Mouse (Mus musculus) kidney, embryonic 14.5 days (tissue): ENCODE measurements at regions not wholly inside any gene's neighbourhood (a gene's known extent, or its start where the extent isn't known, plus 50 kb on each side); places are given as distances from the start of the nearest gene placed in this dataset.

Experiments
- ATAC-seq: fragments of 200-750 bp; cut with Nextera tagmentation; 2 replicates; pipeline ENCODE4 v1.8.0; 2017; ENCODE audit warnings: moderate number of reproducible peaks, mild to moderate bottlenecking, moderate TSS enrichment, moderate library complexity; ENCODE audit not compliant: low FRiP score, low TSS enrichment
- H3K27ac ChIP-seq: fragments of 300-500 bp; sonication (generic); 2 replicates; pipeline ENCODE4 v1.5.1; 2014; ENCODE audit warnings: low read depth, mild to moderate bottlenecking, low read length, moderate library complexity, mixed read lengths
- H3K27me3 ChIP-seq: fragments of 300-500 bp; sonication (generic); 2 replicates; pipeline ENCODE4 v1.6.1; 2014; ENCODE audit warnings: mild to moderate bottlenecking, low read length; ENCODE audit not compliant: control insufficient read depth, insufficient read depth
- H3K36me3 ChIP-seq: fragments of 300-500 bp; sonication (generic); 2 replicates; pipeline ENCODE4 v1.6.1; 2014; ENCODE audit warnings: low read length, mixed read lengths; ENCODE audit not compliant: control insufficient read depth, insufficient read depth
- H3K4me1 ChIP-seq: fragments of 300-500 bp; sonication (generic); 2 replicates; pipeline ENCODE4 v1.6.1; 2014; ENCODE audit warnings: low read length, mixed read lengths; ENCODE audit not compliant: control insufficient read depth, insufficient read depth
- H3K4me2 ChIP-seq: fragments of 300-500 bp; sonication (generic); replicated peaks from 2 replicates; pipeline ENCODE4 v1.6.1; 2014; ENCODE audit warnings: low read depth, mild to moderate bottlenecking, low read length
- H3K4me3 ChIP-seq: fragments of 300-500 bp; sonication (generic); 2 replicates; pipeline ENCODE4 v1.5.1; 2014; ENCODE audit warnings: mild to moderate bottlenecking, low read length
- H3K9ac ChIP-seq: fragments of 300-500 bp; sonication (generic); 2 replicates; pipeline ENCODE4 v1.6.1; 2014; ENCODE audit warnings: low read depth, mild to moderate bottlenecking, low read length, moderate library complexity
- H3K9me3 ChIP-seq: fragments of 300-500 bp; sonication (generic); 2 replicates; pipeline ENCODE4 v1.6.1; 2016; ENCODE audit warnings: low read length; ENCODE audit not compliant: control insufficient read depth
- WGBS: fragments of 180-500 bp; shearing (Covaris S2); extraction: QIAGEN DNeasy Blood & Tissue Kit; methylation state at CpG from one replicate; pipeline ENCODE4 v1.1.7; 2014; 5-methylcytosine and 5-hydroxymethylcytosine counted together

GRCm38 (mm10) chr1:119255386-119256096, 166.5 kb downstream of the Inhbb start:
- no peak for ATAC-seq
- Histone ChIP-seq H3K27me3 (no peaks in the 10 kb centered on the region; the same call in 1 of the 2 replicates), H3K9me3 (no peaks in the 10 kb centered on the region), H3K4me1 (no peaks in the 10 kb centered on the region), H3K27ac (no peak overlapping the region), H3K36me3 (no peaks in the 10 kb centered on the region), H3K4me2 (no peak overlapping the region), H3K9ac (no peak overlapping the region), H3K4me3 (no peak overlapping the region)
- 75% methylated on average over 20 of the region's 20 CpGs for WGBS

- Histone ChIP-seq H3K4me2 (no peak overlapping the region), H3K9ac (no peak overlapping the region), H3K9me3 (no peaks in the 10 kb centered on the region), H3K4me3 (no peak overlapping the region), H3K27me3 (no peaks in the 10 kb centered on the region; the same call in 1 of the 2 replicates), H3K4me1 (no peaks in the 10 kb centered on the region), H3K36me3 (no peaks in the 10 kb centered on the region), H3K27ac (no peak overlapping the region)
- ATAC-seq = no peak
- WGBS = 87% methylated on average over 5 of the region's 5 CpGs
Observed at GRCm38 (mm10) chr1:119254928-119255327, 167.1 kb downstream of the Inhbb start.

GRCm38 (mm10) chr1:119253371-119253851, 168.6 kb downstream of the Inhbb start:
- Histone ChIP-seq H3K27me3 (no peaks in the 10 kb centered on the region; the same call in 1 of the 2 replicates), H3K4me1 (no peaks in the 10 kb centered on the region), H3K27ac (no peak overlapping the region), H3K4me2 (no peak overlapping the region), H3K4me3 (no peak overlapping the region), H3K36me3 (no peaks in the 10 kb centered on the region), H3K9ac (no peak overlapping the region), H3K9me3 (no peaks in the 10 kb centered on the region)
- peak; percentile 55; the same call in 1 of the 2 replicates for ATAC-seq
- WGBS = 54% methylated on average over 7 of the region's 7 CpGs

DNA sequence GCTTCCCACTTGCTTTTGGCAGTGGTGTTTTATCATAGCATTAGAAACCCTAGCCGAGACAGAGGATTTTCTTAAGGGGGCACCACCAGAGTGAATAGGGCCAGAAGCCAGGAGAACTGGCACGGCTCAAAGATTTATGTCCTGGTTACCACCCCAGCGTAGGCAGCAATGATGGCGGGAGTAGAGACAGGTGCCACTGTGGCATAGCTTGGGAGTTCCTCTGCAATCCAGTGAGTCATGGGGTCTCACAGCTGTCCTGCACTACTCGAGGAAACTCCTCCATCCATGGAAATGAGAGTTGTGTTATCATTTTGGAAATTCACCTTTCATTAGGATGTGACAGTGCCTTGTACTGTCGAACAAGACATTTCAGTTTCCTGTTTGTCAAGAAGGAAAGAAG, 169.6 kb downstream of the Inhbb start:
- H3K36me3 ChIP-seq = no peaks in the 10 kb centered on the region
- no peaks in the 10 kb centered on the region; the same call in 1 of the 2 replicates for H3K27me3 ChIP-seq
- no peak for ATAC-seq
- WGBS = 84% methylated on average over 6 of the region's 6 CpGs
- H3K27ac ChIP-seq = no peak overlapping the region
- no peak overlapping the region for H3K4me3 ChIP-seq
- no peaks in the 10 kb centered on the region for H3K9me3 ChIP-seq
- H3K4me1 ChIP-seq = no peaks in the 10 kb centered on the region
- H3K9ac ChIP-seq = no peak overlapping the region
- H3K4me2 ChIP-seq = no peak overlapping the region

- no peaks in the 10 kb centered on the region for H3K4me1 ChIP-seq
- 53% methylated on average over 5 of the region's 5 CpGs for WGBS
- no peaks in the 10 kb centered on the region for H3K36me3 ChIP-seq
Observed at GRCm38 (mm10) chr1:119251741-119252140, 170.3 kb downstream of the Inhbb start.

DNA sequence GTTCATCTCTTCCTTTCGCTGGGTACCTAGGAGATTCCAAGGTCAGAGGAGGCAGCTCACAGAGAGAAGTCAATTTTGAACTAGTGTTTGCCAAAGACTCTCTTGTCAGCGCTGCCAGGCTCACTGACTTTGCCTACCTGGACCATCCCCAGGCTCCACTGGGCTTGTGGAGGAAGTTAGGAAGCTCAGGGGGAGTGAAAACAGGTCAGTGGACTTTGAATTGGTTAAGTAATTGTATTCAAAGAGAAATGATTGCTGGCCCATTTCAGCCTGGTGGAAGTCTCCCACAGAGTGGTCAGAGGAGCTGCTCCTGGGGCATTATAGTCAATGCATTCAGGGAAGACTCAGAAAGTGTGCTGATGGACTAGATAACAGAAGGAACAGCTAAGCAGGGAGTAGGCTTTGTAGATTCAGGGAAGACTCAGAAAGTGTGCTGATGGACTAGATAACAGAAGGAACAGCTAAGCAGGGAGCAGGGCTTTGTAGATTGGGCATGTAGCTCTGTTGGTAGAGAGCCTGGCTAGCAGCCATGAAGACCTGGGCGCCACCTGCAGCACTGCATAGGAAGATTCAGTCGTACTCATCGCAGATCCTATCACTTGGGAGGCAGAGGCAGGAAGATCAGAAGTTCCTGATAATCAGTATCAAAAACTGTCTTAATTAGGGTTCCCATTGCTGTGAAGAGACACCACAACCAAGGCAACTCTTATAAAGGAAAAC, 173.1 kb downstream of the Inhbb start:
- H3K4me3 ChIP-seq = no peak overlapping the region
- no peaks in the 10 kb centered on the region for H3K27me3 ChIP-seq
- H3K36me3 ChIP-seq = no peaks in the 10 kb centered on the region
- no peak for ATAC-seq
- no peak overlapping the region for H3K9ac ChIP-seq
- 88% methylated on average over 5 of the region's 5 CpGs for WGBS
- no peaks in the 10 kb centered on the region for H3K9me3 ChIP-seq
- H3K27ac ChIP-seq = no peak overlapping the region
- no peaks in the 10 kb centered on the region for H3K4me1 ChIP-seq
- H3K4me2 ChIP-seq = no peak overlapping the region

More at GRCm38 (mm10) chr1:119251741-119252140, 170.3 kb downstream of the Inhbb start:
- Histone ChIP-seq H3K4me3 (no peak overlapping the region), H3K27me3 (no peaks in the 10 kb centered on the region; the same call in 1 of the 2 replicates), H3K9ac (no peak overlapping the region), H3K9me3 (no peaks in the 10 kb centered on the region), H3K27ac (no peak overlapping the region), H3K4me2 (no peak overlapping the region)
- ATAC-seq = no peak

GRCm38 (mm10) chr1:119247117-119247516, 174.9 kb downstream of the Inhbb start:
- Histone ChIP-seq H3K27me3 (no peaks in the 10 kb centered on the region), H3K36me3 (no peaks in the 10 kb centered on the region), H3K27ac (no peak overlapping the region), H3K9me3 (no peaks in the 10 kb centered on the region), H3K9ac (no peak overlapping the region), H3K4me3 (no peak overlapping the region), H3K4me1 (no peaks in the 10 kb centered on the region), H3K4me2 (no peak overlapping the region)
- 83% methylated on average over 3 of the region's 3 CpGs for WGBS
- no peak for ATAC-seq

DNA sequence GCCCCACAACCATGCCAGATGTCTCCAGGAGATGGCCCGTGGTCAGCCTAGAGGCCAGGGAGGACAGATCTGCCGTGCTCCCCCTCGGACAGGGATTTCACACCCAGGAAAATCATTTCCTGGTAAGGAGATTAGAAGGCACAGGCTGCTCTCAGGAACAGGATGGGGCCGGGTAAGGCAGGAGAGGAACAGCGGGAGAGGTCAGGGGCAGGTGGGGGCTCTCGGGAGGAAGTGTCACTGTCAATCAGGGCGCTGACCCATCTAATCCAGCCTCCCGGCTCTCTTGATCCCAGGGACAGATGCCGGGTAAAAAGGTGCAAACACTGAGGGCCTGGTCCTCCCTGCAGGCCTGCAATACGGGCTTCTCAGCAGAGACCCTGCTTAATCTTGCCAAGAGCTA, 183.6 kb downstream of the Inhbb start:
- ATAC-seq = peak; percentile 55; the same call in 1 of the 2 replicates
- Histone ChIP-seq H3K9ac (no peak overlapping the region), H3K4me1 (no peaks in the 10 kb centered on the region), H3K27me3 (no peaks in the 10 kb centered on the region), H3K9me3 (no peaks in the 10 kb centered on the region), H3K4me2 (no peak overlapping the region), H3K36me3 (no peaks in the 10 kb centered on the region), H3K4me3 (no peak overlapping the region), H3K27ac (no peak overlapping the region)
- WGBS = 36% methylated on average over 10 of the region's 10 CpGs

- 31% methylated on average over 3 of the region's 3 CpGs for WGBS
- H3K9me3 ChIP-seq = no peaks in the 10 kb centered on the region
- ATAC-seq = no peak
- H3K4me2 ChIP-seq = no peak overlapping the region
- no peaks in the 10 kb centered on the region for H3K4me1 ChIP-seq
- no peak overlapping the region for H3K9ac ChIP-seq
- H3K36me3 ChIP-seq = no peaks in the 10 kb centered on the region
- H3K4me3 ChIP-seq = no peak overlapping the region
- no peaks in the 10 kb centered on the region for H3K27me3 ChIP-seq
- no peak overlapping the region for H3K27ac ChIP-seq
Observed at GRCm38 (mm10) chr1:119236787-119237186, 183.4 kb upstream of the Gli2 start.
